Mouse (Mus musculus) C2C12 (cell line): ENCODE measurements around the gene Pitx3.

Experiments
- MAX ChIP-seq: IDR thresholded peaks from one replicate; pipeline ENCODE4 v1.6.1; 2011; ENCODE audit warnings: mild to moderate bottlenecking, control low read depth
- MYOD1 ChIP-seq: IDR thresholded peaks from one replicate; pipeline ENCODE4 v1.6.1; 2011; ENCODE audit warnings: low read depth; ENCODE audit not compliant: control insufficient read depth, insufficient read length

DNA sequence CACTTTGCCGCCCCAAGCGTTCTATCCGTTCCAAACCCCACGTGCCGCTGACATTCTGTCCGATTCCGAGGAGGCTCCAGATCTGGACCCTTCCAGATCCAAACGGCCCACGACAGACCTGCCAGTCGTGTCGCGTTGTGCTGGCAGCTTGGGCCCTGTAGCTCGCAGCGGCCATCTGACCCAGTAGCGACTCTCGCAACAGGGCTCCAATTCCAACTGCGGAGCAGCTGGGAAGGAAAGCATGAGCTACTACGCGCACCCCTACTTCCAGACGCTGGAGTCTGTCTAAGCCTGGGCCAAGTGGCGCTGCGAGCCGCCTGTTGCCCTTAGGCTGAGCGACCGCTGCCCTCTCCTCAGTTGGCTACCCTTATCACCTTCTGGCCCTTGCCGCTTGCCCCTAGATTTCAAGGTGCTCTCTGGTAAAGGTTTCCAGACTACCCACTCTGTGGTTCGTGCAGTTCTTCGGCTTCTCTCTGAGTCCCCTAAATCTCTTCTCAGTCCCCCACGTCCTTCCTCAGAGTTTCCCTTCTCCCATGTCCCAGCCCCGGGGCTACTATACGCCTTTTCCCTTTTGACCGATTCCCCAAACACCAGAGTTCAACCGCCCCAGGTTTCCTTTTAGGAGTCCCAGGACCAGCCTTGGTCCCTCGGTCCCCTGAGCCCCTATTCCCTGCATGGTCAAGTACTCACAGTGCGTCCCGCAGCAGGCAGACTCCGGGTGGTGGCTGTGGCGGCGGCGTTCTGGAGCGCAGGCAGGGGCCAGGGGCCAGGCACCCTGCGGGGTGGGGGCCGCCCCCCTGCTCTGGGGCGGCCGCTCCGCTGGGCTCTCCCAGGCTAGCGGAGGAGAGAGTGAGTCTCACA lies at the start of gene Pitx3:
- no peak for TF ChIP-seq MAX
- TF ChIP-seq MYOD1, result no peak
